Mouse (Mus musculus) NIH3T3 (cell line): ENCODE measurements around the gene Rad9a.
"Not testable (repeated sequence)": the region's sequence is repeated elsewhere in the genome, so short reads cannot be mapped to it uniquely, and the experiment has no call there.

Source experiments
- DNase-seq: peaks from one replicate; pipeline ENCODE4 v3.0.0-alpha.2; 2012; ENCODE audit warnings: low read depth

Rad9a gene

GRCm38 (mm10) chr19:4201291-4201909 is at the start of gene Rad9a:
Gene Rad9a (minus strand): TSS chr19:4201662.
- peak; percentile 99 for DNase-seq

GRCm38 (mm10) chr19:4248683-4249082 is 47.2 kb upstream of the Rad9a start:
- not testable (repeated sequence) for DNase-seq

DNA sequence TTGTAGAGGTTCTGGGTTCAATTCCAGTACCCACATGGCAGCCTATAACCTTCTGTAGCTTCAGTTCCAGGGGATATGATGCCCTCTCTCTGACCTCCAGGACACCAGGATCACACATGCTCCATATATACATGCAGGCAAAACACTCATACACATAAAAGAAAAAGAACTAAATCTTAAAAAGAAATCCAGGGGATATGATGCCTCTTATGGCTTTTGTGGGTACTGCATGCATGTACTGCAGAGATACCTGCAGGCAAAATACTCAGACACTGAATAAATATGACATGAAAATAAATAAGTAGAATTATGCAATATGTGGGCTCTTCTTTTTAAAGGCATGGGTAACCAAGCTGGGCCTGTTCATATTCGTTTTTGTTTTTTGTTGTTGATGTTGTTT is 45.5 kb upstream of the Rad9a start:
- DNase-seq: peak; percentile 47

DNA sequence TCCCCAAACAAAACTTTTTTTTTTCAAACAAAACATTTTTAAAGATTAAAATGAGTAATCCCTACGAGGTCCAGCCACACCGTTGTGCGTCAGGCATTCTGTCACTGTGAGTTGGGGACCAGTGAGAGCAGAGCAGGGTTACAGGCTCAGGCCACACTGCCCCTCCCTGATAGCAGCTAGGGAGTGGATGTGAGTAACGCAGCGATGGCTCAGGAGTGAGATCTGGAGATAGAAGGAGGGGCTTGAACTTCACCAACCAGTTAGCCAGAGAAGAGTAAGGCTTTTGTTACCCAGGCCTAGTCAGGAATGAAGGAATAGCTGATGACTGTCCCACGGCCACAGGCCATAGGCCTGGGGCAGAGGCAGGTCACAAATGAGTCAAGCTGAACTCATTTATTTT is 43.3 kb upstream of the Rad9a start:
- no peak for DNase-seq

DNA sequence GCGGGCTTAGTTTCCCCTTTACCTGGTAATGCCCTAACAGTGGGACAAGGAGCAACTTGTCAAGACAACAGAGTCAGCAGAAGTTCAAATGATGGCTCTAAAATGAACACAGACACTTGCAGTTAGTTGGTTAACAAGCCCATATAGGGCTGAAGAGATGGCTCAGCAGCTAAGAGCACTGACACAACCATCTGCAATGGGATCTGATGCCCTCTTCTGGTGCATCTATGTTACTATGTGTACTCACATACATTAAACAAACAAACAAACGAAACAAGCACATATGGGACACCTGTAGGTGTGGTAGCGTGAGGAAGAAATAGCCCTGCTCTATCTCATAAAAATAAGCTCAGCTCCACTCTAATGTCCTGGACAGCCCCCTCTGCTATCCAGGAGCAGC is 41.0 kb upstream of the Rad9a start:
- no peak for DNase-seq

GRCm38 (mm10) chr19:4240247-4240668 is 38.8 kb upstream of the Rad9a start:
- DNase-seq: peak; percentile 59

- DNase-seq: no peak
These were observed 33.1 kb upstream of the Rad9a start for GRCm38 (mm10) chr19:4234548-4234947.

GRCm38 (mm10) chr19:4232651-4233050 is 31.2 kb upstream of the Rad9a start:
- no peak for DNase-seq

- DNase-seq: peak; percentile 55
These were observed 30.7 kb upstream of the Rad9a start for GRCm38 (mm10) chr19:4232186-4232572.

- DNase-seq: peak; percentile 96
These were observed 30.1 kb upstream of the Rad9a start, which contains the start of gene Pold4 for GRCm38 (mm10) chr19:4231253-4232185. Gene Pold4 (plus strand): TSS chr19:4231899.

GRCm38 (mm10) chr19:4230415-4230814 is 29.0 kb upstream of the Rad9a start:
- peak; percentile 67 for DNase-seq

GRCm38 (mm10) chr19:4229451-4230076 is 28.1 kb upstream of the Rad9a start:
- no peak for DNase-seq

DNA sequence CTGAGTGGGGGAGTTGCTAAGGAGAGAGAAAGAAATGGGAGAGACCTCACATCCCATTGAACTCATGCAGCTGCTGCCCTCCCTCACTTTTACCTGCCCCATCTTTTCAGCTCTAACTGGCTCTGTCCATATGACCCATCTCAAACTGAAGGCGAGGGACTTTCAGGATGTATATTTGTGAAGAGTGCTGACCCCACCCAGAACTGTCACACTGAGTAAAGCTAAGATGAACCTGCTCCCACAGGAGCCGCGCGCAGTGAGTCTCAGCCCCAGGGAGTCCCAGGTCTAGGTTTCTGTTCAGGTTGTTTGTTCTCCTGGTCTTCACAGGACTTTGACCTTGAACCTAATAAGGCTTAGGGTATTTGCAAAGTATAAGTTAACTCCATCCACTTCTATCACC is 27.4 kb upstream of the Rad9a start:
- DNase-seq: no peak

DNA sequence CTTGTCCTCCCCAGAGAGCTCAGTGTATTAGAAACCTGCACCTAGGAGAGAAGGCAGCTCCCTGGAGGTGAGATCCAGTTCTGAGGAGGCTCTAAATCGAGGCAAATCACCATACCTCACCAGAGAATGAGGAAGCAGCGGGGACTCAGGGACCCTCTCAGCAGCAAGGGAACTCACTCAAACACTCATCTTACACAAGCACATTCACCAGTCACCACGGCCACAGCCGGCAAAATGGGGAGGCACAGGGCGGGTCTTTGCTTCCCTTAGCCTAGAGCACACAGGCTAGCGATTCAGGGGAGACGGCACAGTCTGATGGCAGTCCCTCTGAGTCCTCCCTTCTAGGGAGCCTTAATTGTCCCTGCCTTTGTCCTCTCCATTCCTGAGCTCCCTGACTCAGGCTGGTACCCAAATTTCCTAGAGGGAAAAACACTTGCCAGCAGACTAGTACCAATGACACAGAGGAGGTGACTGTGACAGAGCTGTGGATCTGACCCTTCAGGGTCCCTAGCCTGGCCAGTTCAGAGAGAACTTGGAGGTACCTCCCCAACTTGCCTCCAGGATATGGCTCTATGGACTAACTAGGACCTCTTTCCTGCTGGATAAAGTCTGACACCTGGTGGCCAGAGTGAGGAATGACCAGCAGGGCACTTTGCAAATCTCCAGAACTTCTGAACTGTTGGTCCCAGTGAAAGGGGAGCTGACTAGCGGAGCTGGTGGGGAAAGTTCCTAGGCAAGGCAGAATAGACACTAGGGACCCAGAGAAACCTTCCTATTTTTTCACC is 26.6 kb upstream of the Rad9a start:
- DNase-seq: peak; percentile 95

GRCm38 (mm10) chr19:4227446-4227845 is 26.0 kb upstream of the Rad9a start:
- DNase-seq: no peak

DNA sequence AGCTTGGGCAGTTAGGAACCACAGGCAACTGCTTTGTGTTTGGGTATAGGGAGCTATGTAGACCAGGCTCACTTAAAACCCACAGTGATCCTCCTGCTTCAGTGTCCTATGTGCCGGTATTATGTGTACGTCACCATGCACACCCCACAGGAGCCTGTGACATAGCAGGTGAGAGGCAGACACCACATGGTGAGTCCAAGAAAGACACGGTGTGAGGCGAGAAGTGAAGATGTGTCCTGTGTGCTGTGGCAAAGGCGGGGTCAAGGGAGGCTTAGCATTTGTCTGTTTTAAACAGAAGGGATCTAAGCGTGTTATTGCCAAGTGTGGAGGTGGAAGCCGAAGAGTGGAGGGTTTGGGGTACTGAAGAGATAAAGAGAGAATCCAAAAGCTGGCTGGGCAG is 25.3 kb upstream of the Rad9a start:
- no peak for DNase-seq

- no peak for DNase-seq
These were observed 20.7 kb upstream of the Rad9a start for GRCm38 (mm10) chr19:4222165-4222564.

GRCm38 (mm10) chr19:4220957-4221743 is 19.7 kb upstream of the Rad9a start:
- peak; percentile 61 for DNase-seq

GRCm38 (mm10) chr19:4220416-4220815 is 19.0 kb upstream of the Rad9a start:
- no peak for DNase-seq

- no peak for DNase-seq
These were observed 18.5 kb upstream of the Rad9a start for GRCm38 (mm10) chr19:4219943-4220342.

DNA sequence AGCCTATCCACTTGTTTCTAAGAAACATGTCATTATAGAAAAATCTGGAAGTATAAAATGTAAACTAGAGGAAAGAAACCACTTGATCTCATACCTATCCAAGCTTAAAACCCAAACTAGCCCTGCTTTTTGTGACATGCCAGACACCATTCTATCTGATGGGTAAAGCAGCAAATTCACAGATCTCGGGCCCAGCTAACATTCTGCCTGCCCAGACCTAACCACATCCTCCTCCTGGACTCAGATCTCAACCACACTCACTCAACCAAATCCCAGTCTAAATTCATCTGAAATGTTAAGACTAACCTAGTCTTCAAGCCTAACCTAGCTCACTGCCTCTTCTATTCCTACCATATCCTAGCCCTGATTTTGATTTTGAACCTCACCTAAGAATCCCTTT is 17.3 kb upstream of the Rad9a start:
- DNase-seq: no peak
